Mouse (Mus musculus) cerebellum, adult 8-10 months (tissue): ENCODE results near the gene 1700037C18Rik.

Experiments used
- DNase-seq: peaks from one replicate; pipeline ENCODE4 v3.0.0; 2022

Gene 1700037C18Rik

DNA sequence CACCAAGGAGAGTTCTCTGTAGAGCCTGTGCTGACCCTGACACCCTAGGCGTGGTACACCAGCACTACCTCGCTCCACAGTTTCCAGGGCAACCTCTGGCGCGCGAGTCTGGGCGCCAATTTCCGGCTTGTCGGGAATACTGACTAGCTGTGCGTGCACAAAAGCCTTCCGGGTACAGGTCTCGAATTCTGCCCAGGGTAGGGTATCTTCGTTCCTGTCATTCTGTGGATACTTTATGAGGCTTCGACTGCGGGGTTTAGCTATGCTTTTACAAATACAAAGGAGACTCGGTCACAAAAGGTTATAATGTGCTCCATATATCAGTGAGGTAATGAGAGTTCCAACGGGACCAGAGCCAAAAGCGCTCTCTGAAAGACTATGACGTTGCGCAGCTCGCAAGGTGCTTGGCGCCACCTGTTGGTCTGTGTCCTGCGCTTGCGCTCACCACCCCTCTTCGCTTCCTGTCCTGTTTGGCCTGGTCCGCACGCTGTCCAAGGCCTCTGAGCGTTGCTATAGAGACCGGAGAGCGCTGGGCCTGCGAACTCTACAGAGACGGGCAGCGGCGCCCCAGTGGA is at the start of gene 1700037C18Rik, which contains the start of gene Cluap1:
1700037C18Rik (minus strand) TSS at position 153 of the 575 bp plus-strand sequence.
Cluap1 (plus strand) TSS at position 265 of the 575 bp plus-strand sequence.
- peak; percentile 95 for DNase-seq

DNA sequence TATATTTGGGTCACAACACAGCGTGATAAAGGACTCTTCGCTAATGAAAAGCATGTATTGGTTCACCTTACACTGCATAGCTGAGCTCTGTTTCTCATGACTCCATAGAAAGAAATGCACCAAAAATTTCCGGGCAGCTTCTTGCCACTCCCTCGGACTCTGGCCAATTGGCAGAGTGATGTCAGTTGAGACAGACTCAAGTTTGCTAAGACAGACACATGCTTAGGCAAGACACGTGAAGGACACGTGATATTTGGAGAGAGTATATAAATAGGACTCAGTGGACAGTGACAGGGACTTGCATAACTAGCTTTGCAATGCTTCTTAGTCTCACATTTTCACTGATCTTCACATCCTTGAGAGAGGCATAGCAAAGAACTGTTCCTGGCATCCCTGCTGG is 47.9 kb upstream of the 1700037C18Rik start:
- DNase-seq: peak; percentile 50

DNA sequence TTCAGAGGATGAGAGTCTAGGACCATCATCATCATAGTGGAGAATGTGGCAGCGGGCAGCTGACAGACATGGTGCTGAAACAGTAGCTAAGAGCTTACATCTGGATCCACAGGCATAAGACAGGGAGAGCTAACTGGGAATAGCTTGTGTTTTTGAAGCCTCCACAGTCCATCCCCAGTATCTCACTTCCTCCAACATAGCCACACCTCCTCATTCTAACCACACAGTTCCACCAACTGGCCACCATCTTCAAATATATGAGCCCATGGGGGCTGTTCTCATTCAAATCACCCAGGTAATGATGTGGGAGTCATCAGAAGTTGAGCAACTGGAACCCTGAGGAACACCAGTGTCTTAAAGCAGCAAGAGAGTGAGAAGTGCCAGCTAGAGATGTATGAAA is 42.7 kb upstream of the 1700037C18Rik start:
- no peak for DNase-seq

DNA sequence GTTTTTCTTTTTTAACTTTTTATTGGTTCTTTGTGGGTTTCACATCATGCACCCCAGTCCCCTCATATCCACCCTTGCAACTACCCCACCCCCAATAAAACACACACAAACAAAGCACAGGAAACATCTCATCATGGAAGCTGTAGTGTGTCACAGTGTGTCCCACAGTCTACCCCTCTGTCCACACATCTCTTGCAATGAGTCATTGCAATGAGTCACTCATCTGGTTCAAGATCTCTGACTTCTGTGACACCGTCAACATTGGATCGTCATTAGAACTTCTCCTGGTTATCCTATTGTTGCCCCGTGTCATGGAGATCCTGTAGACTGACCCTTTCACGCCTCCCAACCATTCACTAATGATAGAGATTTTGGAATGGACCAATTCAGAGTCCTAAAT is 26.2 kb upstream of the 1700037C18Rik start:
- DNase-seq: no peak

DNA sequence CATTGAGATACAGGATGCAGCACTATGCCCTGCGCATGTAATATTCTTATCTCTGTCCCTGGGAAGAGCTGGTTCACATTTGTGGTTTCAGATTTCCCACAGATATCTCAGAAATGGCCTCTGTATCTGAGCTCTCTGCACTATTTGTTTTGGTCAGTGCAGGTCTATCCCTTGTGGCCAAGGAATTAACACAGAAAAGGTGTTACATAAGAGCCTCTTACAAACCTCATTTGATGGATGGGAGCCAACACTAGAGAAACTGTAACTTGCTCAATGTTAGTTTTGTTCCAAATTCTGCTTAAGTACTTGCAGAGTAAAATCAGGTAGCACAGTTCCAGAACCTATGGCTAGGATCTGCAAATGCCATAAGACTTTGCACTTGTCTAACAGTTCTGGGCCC is 25.6 kb upstream of the 1700037C18Rik start:
- DNase-seq: no peak

DNA sequence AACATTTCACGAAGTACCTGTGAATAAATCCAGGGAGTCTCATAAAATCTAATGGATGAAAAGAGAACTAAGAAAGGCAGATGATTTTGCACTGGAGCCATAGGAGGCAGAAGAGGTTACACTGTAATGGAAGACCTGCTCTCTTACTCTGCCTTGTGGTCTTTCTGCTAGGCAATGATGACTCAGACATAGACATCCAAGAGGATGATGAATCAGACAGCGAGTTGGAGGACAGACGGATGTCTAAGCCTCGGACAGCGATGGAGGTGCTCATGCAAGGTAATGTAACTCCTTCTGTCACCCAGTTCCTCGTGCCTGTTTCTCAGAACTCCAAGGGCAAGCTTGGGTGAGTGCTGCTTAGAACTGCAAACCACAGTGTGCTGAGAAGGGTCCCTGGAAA is 25.0 kb upstream of the 1700037C18Rik start:
- no peak for DNase-seq

DNA sequence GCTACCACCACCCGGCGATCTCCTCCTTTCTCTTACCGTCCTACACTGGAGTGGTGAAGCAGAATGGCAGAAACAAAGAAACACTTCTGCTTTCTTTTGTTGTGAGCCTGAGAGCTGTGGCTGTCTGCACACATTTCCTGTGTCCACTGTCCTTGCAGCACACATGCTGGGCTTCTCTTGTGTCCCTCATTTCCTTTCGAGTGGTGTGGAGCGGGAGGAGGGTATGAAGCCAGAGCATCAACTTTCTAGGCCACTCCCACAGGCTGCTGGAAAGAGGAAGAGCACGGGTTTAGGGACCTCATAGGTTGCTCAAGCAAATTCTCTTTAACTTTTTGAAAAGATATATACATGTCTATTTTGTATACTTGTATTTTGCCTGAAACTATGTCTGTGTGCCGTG is 20.7 kb upstream of the 1700037C18Rik start:
- no peak for DNase-seq

DNA sequence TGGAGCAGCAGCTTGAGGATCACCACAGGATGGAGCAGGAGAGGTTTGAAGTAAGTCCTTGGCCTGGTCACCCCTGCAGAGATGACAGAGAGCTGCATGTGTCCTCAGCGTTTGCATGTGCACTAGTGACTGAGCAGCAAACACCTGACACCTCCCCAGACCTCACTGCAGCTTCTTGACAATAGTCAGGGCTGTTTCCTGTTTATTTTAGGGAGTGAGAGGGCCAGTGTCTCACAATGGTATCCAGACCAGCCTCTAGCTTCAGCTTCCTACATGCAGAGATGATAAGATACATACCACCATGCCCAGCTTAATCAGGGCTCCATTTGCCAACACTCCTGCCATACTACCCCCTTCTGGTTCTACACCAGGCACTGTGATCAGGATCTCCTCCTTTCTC is 20.1 kb upstream of the 1700037C18Rik start:
- no peak for DNase-seq

DNA sequence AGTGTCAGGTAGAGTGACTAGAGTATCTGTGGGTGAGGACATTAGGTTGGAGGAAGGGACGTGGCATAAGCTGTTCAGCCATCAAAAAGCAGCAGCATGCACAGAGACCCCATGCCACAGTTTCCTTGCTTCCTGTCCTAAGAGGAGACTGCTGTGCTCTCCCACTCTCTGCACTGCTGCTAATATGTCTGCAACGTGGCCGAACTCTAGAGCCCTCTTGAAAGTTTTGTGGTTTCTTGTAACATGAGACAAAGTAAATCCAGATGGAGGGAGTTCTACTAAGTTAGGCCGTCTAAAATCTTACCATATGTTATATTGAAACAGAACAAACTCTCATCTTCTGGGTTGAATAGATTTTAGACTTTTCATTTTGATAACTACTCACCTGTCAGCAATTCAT is 15.5 kb upstream of the 1700037C18Rik start:
- no peak for DNase-seq

DNA sequence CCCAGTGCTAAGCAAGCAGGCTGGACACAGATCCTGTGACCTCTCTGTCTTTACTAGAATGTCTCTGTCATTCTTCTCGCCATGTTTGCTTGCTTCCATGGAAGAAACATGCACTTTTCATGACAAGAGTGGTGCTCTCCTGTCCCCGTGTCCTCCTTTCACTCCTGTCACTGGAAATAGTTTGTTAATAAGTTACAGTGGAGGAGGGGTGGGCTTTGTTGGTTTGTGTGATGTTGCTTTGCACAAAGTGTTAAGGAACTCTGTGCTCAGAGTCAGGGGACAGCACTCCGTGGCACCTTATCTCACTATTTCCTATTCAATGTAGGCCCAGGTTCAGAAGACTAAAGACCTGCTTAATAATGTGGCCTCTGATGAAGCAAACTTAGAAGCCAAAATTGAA is 15.0 kb upstream of the 1700037C18Rik start:
- no peak for DNase-seq

DNA sequence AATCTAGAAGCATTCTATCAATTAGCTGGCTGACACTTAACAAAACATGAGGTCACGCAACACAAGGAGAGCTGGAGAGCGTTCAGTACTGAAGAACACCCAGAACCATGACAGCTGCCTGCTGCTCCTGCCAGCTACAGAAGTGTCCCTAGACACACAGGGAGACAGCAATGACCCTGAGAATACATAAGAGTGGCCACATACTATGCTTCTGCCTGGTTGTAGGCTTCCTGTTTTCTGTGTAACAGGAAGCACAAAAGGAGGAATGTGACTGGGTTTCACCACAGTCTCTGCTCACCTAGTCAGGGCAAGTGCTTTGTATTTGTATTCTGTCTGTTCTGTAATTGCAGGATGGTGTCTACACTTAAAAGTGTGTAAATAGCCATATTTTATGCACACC is 12.3 kb upstream of the 1700037C18Rik start:
- no peak for DNase-seq

DNA sequence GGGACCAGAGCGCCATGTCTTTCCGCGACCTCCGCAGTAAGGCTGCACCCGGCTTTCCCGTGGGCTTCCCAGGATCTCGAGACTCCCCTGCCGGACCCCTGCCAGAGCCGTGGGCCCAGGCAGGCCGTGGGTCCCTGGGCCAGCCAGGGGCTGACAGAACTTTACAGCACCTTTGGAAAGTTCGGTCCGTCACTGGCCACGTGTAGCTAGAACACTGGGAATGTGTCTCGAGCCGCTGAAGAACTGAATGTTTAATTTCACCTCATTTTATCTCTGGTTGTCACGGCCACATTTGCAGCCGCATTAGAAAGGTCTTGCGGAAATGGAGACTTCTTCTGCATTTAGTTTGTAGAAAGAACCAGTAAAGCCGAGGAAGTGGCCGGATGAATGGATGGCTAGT is 629 bp upstream of the 1700037C18Rik start:
- DNase-seq: no peak

DNA sequence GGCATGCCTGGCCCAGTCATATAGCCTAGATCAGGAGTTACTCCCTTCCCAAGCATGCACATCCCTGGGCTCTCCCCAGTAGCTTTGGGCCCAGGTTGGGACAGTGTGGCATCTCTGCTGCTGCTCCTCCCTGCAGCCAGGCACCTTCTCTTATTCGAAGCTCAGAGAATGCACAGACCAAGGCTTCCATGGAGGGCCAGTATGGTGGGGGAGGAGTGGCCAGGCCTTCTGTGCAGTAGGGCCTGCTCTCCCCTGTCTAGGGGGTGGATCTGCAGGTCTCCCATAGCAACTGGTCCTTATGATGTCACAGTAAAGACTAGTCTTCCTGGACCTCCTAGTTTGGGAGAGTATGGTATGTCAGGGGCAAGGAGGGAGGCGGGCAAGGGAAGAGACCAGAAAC is 1.0 kb downstream of the 1700037C18Rik start:
- no peak for DNase-seq

DNA sequence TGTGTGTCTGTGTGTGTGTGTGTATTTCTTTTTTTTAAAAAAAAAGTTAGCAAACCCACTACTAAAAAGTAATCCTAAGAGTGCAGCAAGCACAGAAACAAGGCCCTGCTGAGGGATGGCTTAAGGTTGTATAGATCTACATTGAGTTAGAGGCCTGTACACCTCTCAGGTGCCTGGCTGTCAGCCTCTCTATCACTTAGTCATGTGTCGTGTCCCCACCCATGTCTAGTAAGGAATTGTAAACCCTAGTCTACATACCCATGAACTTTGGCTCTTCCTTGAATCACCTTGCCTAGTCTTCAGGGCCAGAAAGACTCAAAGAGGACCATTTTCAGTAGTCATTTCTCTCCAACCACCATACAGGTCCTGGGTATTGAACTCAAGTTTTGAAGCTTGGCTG is 11.9 kb downstream of the 1700037C18Rik start:
- no peak for DNase-seq

DNA sequence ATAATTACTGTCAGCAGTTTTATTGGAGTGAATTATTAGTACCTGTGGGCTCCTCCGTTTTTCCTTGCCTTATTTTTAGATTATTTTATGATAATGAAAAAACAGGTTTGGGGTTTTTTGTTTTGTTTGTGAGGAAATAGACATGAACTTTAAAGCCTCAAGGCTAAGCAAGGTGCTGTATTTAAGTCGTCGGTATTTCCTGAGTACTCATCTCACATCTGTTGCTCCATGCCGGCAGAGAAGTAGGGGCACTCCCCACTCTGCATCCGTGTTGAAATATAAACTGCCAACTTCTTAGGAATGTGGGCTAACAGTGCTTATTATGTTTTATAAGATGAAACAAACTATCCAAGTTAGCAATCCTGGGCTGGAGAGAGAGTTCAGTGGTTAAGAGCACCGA is 12.4 kb downstream of the 1700037C18Rik start:
- DNase-seq: no peak

DNA sequence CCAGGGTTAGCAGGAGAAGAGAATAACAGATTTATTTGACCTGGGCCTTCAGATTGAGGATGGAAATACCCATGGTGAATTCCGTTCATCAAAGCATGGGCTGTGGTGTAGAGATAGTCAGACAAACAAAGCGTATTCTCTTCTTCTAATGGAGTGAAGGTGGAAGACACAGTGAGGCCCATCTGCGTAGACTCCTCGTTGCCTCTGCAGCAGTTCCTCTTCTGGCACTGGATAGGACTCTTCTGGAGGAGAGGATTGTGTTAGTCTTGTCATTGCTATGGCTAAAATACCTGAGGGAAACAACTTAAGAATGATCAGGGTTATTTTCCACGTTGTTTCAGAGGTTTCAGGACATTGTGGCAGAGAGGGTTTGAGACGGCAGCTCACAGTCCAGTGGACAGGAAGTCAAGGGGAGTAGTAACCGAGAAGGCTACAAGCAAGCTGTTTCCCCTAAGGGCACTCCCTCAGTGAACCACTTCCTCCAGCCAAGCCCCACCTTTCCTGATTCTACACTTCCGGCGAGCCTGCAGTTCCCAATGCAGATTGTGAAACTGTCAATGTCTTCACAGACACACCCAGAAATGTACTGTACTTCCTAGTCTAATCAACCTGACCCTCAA is 13.2 kb downstream of the 1700037C18Rik start:
- no peak for DNase-seq

DNA sequence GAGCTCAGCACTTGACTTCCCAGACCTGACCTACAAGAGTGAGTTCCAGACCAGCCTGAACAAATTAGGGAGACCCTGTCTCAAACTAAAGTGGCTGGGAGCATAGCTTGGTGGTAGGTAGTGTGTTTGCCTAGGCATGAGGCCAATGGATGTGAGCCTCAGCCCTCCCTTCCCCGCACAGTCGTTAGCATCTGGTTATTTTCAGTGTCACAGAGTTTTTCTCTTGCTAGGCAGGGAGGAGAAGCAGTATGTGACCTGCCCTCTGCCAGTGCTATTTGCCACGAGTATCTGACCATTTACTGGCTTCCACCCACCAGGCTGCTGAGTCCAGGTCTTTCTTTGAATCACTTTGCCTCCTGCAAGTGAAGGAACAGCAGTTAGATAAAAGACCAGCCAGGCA is 14.8 kb downstream of the 1700037C18Rik start:
- no peak for DNase-seq

DNA sequence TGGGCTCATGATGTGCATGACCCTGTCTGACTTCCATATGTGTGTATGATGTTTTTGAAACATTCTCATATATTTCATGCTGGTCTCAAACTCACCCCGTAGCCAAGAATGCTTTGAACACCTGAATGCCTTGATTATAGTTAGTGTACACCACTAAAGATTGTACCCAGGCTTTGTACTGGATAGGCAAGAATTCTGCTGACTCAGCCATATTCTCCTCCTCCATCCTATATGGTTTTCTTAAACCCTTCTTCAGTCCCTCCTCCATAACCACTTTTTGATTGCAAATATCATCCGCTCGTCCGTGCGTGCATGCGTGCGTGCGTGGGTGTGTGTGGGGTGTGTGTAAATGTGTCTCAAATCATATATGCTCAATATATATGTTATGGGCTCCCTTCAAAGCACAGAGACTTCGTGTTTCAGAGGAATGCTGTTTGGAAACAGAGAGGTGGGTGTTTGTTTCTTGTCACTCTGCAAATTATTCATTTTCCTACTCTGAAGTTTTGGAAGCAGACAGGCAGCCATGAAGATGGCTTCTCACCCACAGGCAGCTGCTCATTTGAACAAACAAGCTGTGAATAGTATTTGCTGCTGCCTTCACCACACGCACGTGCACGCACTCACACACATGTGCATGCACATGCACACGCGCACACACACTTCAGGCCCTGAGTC is 16.7 kb downstream of the 1700037C18Rik start:
- DNase-seq: no peak

DNA sequence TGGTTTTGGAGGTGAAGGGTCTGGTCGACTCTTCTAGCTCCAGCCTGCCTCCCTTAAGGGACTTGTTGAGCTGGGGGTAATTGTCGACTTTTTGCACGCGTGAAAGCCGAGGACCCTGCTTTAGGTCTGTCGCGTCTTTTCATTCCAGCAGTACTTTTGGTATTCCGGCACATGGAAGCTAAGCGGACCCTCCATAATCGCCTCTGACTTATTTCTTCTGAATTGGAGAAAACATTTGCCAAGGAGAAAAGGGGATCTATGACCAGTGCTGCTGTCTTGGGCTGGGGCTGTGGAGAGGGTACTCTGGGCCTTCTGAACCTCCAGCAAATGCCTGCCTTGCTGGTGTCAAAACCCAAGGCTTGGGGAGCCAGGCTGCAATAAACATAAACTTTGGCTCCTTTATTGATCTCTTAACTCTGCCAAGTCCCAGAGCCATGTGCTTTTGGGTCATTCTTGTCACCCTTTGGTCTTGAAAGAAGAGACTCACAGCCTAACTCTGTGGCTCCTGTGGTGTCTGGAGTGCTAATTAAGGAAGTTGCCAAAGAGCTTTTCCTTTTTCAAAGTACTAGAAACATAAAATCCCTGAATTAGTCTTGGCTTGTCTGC is 23.3 kb downstream of the 1700037C18Rik start:
- no peak for DNase-seq

DNA sequence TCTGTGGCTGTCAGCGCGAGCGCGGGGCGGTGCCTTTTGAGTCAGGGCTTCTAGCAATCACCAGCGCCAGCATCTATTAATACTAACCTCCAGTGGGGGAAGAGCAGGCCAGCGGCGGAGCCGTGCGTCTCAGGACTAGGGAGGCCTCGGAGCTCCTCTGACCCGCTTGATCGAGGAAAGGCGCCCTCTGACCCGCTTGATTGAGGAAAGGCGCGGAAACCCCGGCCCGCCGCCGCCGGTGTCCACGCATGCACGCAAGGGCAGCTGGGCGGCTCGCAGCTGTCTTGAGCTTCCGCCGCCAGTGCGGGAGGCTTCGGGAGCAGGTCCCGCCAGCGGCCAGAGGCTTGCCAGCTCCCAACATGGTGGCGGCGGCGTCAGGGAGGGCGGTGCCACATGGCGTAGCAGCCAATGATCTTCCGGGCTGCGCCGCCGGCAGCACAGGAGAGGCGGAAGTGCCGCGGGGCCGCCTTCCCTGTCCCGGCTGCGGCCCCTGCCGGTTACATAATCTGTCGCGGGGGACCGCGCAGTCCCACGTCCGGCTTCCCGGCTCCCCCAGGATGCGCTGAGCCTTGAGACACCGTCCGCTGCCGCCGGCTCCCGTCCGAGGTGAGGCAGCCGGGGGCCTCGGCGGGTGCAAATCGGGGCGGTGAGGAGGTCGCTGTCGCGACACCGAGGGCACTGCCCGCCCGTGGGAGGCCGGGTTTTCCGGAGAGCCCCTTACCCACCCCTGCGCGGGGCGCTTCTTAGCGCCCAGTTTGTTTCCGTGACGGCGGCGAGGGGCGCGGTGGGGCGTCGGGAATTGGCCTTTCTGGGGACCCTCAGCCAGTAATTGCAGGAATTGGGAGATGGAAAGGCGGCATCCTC is 24.1 kb downstream of the 1700037C18Rik start, which contains the start of the genes Zfp597 and Gm20695:
Zfp597 (minus strand) TSS at position 361 of the 864 bp plus-strand sequence.
Gm20695 (plus strand) TSS at position 448 of the 864 bp plus-strand sequence.
- peak; percentile 92 for DNase-seq

DNA sequence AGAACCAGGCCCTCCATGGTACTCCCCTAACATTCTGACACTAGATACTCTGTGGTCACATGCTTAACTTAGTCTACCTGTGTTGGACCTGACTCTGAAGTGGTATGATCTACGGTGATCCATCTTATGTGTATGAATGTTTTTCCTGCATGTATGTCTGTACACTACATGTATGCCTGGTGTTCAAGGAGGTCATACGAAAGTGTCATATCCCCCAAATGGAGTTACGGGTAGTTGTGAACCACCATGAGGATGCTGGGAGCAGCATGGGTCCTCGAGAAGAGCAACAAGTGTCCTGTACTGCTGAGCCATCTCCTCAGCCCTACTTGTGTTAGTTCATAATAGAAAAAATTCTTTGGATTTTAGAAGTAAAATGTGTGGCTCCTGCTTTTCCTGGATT is 32.1 kb downstream of the 1700037C18Rik start:
- DNase-seq: no peak

DNA sequence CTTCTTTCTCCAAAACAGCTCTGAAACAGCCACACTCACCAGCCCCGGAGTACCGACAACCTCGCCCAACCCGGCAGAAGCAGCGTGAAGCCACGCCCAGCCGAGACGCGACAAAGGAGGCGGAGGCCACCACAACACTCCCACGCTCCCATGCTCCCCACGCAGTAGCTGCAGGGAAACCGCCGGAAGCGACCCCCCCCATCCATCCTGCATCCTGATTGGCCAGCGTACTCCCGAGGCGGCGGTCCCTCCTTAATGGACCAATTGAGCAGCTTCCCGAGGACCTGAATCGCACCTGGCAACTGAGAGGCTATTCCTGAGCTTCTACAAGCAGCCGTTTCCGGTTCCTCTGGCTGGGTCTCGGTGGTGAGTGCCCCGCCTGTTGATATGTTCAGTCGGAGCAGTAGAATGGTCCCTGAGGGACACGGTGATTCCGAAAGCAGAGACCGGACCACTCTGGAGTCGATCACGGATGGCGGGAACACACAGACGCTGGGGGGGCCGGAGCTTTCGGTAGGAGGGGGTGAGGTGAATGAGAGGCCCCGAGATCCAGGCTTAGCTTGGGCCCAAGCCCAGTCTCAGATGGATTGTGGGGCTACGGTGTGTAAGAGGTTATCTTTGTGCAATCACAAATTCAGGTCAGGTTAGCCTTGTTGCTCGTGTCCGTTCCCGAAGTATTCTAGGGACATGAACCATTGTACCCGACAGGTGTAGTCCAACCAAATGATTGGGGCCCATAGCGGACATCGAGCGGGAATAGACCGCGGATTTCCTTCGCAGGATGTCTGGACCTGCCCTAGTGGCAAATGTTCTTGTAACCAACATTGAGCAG is 36.1 kb downstream of the 1700037C18Rik start, which contains the start of gene Naa60:
Naa60 (plus strand) TSS at position 160 of the 832 bp plus-strand sequence.
- DNase-seq: peak; percentile 83
